10 mouse cellular contexts compared by ENCODE assay signal in the genomic region with DNA sequence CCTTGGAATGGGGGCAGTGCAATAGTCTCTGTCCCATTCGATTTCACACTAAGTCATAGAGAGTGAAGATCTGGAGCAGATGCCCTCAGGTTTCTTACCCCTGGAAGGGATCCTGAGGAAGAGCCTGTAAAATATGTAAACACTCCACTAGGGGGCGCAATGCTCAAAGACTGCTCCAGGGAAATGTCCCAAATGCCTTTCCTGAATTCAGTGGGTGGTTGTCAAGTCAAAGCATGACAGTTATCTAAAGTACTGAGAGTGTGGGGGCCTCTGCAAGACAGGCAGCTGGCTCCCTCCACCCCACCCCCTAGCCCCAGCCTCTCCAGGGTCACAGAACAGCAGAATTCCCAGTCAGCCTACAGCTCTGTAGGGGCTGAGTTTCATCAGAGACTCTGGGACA. TPM values are rescaled to one million over a fixed set of nuclear protein-coding genes. Genes with fewer than 3 reads are reported as not detected.
DNase-seq lines count a peak whose midpoint lies in the region; ATAC-seq and TF ChIP-seq lines count a peak whose summit lies in the region.
"Had no signal": no experiment of that assay in that cellular context is flagged by ENCODE, and none has a peak within 500 bp of the region (broad histone marks: within the 10 kb centered on the region; RNA-seq: fewer than 3 reads in every experiment).

No protein-coding gene starts in this region.

- H3K9ac ChIP-seq in lung, postnatal 0 days (replicated peaks; ENCODE audit: low read depth), result no peak overlapping the region
- H3K9ac ChIP-seq: hindbrain, embryonic 15.5 days; midbrain, embryonic 12.5 days had no signal

- POLR2A ChIA-PET in Patski (lab: Charles Lee), result interaction anchor here (1.0 to 1.4 kb wide), 2 partner anchors 29 to 43 kb away, joined by 3 to 4 read pairs; no protein-coding TSS in a partner anchor

- H3K9me3 ChIP-seq in lung, postnatal 0 days (ENCODE audit: low read length), result no peaks in the 10 kb centered on the region
- H3K9me3 ChIP-seq: hindbrain, embryonic 15.5 days; midbrain, embryonic 12.5 days had no signal

- peak; percentile 77 for TF ChIP-seq CTCF in Patski (IDR thresholded peaks at IDR 0.05)
- TF ChIP-seq CTCF in lung, postnatal 0 days (IDR thresholded peaks at IDR 0.05), result peak; percentile 50

- no peaks in the 10 kb centered on the region for H3K4me1 ChIP-seq in lung, postnatal 0 days (ENCODE audit: insufficient read depth, low read depth, low read length)

- 26% methylated on average over 2 of the region's 2 CpGs for WGBS in lung, postnatal 0 days

- TF ChIP-seq EP300 in lung, postnatal 0 days (IDR thresholded peaks at IDR 0.05), result no peak

- H3K36me3 ChIP-seq in lung, postnatal 0 days (ENCODE audit: insufficient read depth, low read length), result no peaks in the 10 kb centered on the region
- H3K36me3 ChIP-seq: hindbrain, embryonic 15.5 days; midbrain, embryonic 12.5 days had no signal

- H3K27me3 ChIP-seq in Patski, result no peaks in the 10 kb centered on the region
- H3K27me3 ChIP-seq in lung, postnatal 0 days (replicated peaks; ENCODE audit: insufficient read depth, low read length), result no peaks in the 10 kb centered on the region
- H3K27me3 ChIP-seq: hindbrain, embryonic 15.5 days had no signal

- no peak overlapping the region for H3K4me2 ChIP-seq in lung, postnatal 0 days (replicated peaks; ENCODE audit: low read depth, low read length)
- H3K4me2 ChIP-seq: hindbrain, embryonic 15.5 days; midbrain, embryonic 12.5 days had no signal

- no peak for ATAC-seq in CD4-positive, CD25-positive, alpha-beta regulatory T cell, adult 4 months
- no peak for ATAC-seq in Patski
- ATAC-seq in lung, postnatal 0 days, result no peak

- in situ Hi-C loops in Patski (cut with MboI; ENCODE audit: low pct_unique_long_range_greater_than_20kb), result no loop called here

- CTCF ChIA-PET in Patski (lab: Charles Lee), result interaction anchor here (0.8 to 10.3 kb wide), 11 partner anchors 12 to 150 kb away, joined by 3 to 84 read pairs (median 6); no protein-coding TSS in a partner anchor

- intact Hi-C loops in gastrocnemius, postnatal 14 days (cut with DNase I; ENCODE audit: low total_unique reads), result loop anchor here (5.0 kb wide), 1 partner anchor 146 kb away; no protein-coding TSS in a partner anchor

- H3K4me3 ChIP-seq in lung, postnatal 0 days (ENCODE audit: low read depth, low read length), result no peak overlapping the region
- H3K4me3 ChIP-seq: hindbrain, embryonic 15.5 days; midbrain, embryonic 12.5 days had no signal

- H3K27ac ChIP-seq in lung, postnatal 0 days (ENCODE audit: low read length), result no peak overlapping the region
- H3K27ac ChIP-seq: hindbrain, embryonic 15.5 days; midbrain, embryonic 12.5 days had no signal

- peak; percentile 21 for DNase-seq in CD4-positive, CD25-positive, alpha-beta regulatory T cell, adult 2 months (ENCODE audit: low read depth, low spot score)
- DNase-seq in left cerebral cortex, adult 11 months (ENCODE audit: low spot score), result peak; percentile 17
- DNase-seq in left cerebral cortex, adult 9 months (ENCODE audit: low spot score in 2 of 2), result no peak
- no peak for DNase-seq in Patski (ENCODE audit: low read depth, low spot score)
- peak; percentile 25 for DNase-seq in lung, postnatal 0 days (ENCODE audit: low spot score)
- no peak for DNase-seq in gastrocnemius, postnatal 10 days
- no peak for DNase-seq in gastrocnemius, postnatal 14 days

RNA-seq across cellular contexts. Expression of a gene that starts 27.7 kb away (rescaled TPM):
- 1 to 10 TPM in 1 of 2 experiments, under 1 TPM in 1; 0.31 to 1.1 TPM for polyA plus RNA-seq in CD4-positive, CD25-positive, alpha-beta regulatory T cell, adult 4 months (2017; shearing (Covaris generic))
- polyA plus RNA-seq in Patski (2021), result 89.8 TPM
- polyA plus RNA-seq in lung, postnatal 0 days (2015; fragmentation: Nextera tagmentation; extraction: Ambion mirVana), result 0.20 and 0.21 TPM in 2 replicates
- total RNA-seq in gastrocnemius, postnatal 10 days (2021), result under 1 TPM; 0.28 to 0.41 TPM
- total RNA-seq in gastrocnemius, postnatal 14 days (2021), result under 1 TPM; 0.23 to 0.24 TPM

Comparison
In these comparisons a context has a peak if more than half of its experiments do, and no peak if none do; other contexts are left out.
1. DNase-seq: peak in CD4-positive, CD25-positive, alpha-beta regulatory T cell, adult 2 months (single experiment), left cerebral cortex, adult 11 months (single experiment) and lung, postnatal 0 days (single experiment); none in left cerebral cortex, adult 9 months (0 of 2), Patski (single experiment), gastrocnemius, postnatal 10 days (single experiment) and gastrocnemius, postnatal 14 days (single experiment).
2. RNA of a gene that starts 27.7 kb away (polyA plus RNA-seq): 89.8 TPM in Patski (single experiment); 0.31 to 1.1 TPM in CD4-positive, CD25-positive, alpha-beta regulatory T cell, adult 4 months and 0.20 to 0.21 TPM in lung, postnatal 0 days; every median in the first group is over 10 times any median in the second.